Mouse (Mus musculus): ENCODE data around the gene Mtss1l. TPM values are rescaled to one million over a fixed set of nuclear protein-coding genes. Genes with fewer than 3 reads are reported as not detected.

The Mtss1l gene
- 5.3 and 6.4 TPM in 2 replicates for polyA plus RNA-seq (2016; fragmentation: Nextera tagmentation; extraction: Ambion mirVana)

GRCm38 (mm10) chr8:110720685-110721598 is at the start of gene Mtss1l:
Mtss1l (plus strand) TSS chr8:110721476.
- Histone ChIP-seq H3K4me1 (peaks cover 91% of the 10 kb centered on the region), H3K4me3 (peak within 1 kb of the TSS; percentile 86), H3K9me3 (no peaks in the 10 kb centered on the region), H3K36me3 (peaks cover 20% of the 10 kb centered on the region; the same call in 1 of the 2 replicates), H3K27ac (peak within 1 kb of the TSS; percentile 94), H3K27me3 (ENCODE audit: insufficient read depth, poor library complexity, severe bottlenecking) (0 out of 2 replicates have a peak, but pooled peaks cover 5% of the 10 kb centered on the region)
- WGBS: 4% methylated on average over 75 of the region's 75 CpGs
- DNase-seq (ENCODE audit: low spot score): peak; percentile 92

- H3K36me3 ChIP-seq: peaks cover 44% of the 10 kb centered on the region
- H3K9me3 ChIP-seq: no peaks in the 10 kb centered on the region
- 76% methylated on average over 2 of the region's 2 CpGs for WGBS
- peaks cover 51% of the 10 kb centered on the region for H3K4me1 ChIP-seq
- no peak overlapping the region for H3K4me3 ChIP-seq
- no peaks in the 10 kb centered on the region for H3K27me3 ChIP-seq (ENCODE audit: insufficient read depth, poor library complexity, severe bottlenecking)
- H3K27ac ChIP-seq: peak overlapping the region; percentile 44
- no peak for DNase-seq (ENCODE audit: low spot score)
Measured at GRCm38 (mm10) chr8:110672133-110672532, 49.1 kb upstream of the Mtss1l start.

GRCm38 (mm10) chr8:110673168-110673567 is 48.1 kb upstream of the Mtss1l start:
- 75% methylated on average over 2 of the region's 2 CpGs for WGBS
- Histone ChIP-seq H3K9me3 (no peaks in the 10 kb centered on the region), H3K4me3 (no peak overlapping the region), H3K27ac (0 out of 2 replicates have a peak overlapping the region, but pooled peaks have one; percentile 18), H3K27me3 (ENCODE audit: insufficient read depth, poor library complexity, severe bottlenecking) (no peaks in the 10 kb centered on the region), H3K4me1 (peaks cover 58% of the 10 kb centered on the region), H3K36me3 (peaks cover 44% of the 10 kb centered on the region)
- no peak for DNase-seq (ENCODE audit: low spot score)

GRCm38 (mm10) chr8:110674589-110674988 is 46.7 kb upstream of the Mtss1l start:
- H3K4me3 ChIP-seq: no peak overlapping the region
- DNase-seq (ENCODE audit: low spot score): no peak
- WGBS: 100% methylated on average over 1 of the region's 1 CpGs
- H3K36me3 ChIP-seq: peaks cover 49% of the 10 kb centered on the region
- H3K4me1 ChIP-seq: peaks cover 58% of the 10 kb centered on the region
- H3K9me3 ChIP-seq: no peaks in the 10 kb centered on the region
- H3K27ac ChIP-seq: no peak overlapping the region
- no peaks in the 10 kb centered on the region for H3K27me3 ChIP-seq (ENCODE audit: insufficient read depth, poor library complexity, severe bottlenecking)

- 29% methylated on average over 5 of the region's 5 CpGs for WGBS
- peaks cover 38% of the 10 kb centered on the region for H3K36me3 ChIP-seq
Measured at GRCm38 (mm10) chr8:110676702-110677101, 44.6 kb upstream of the Mtss1l start.

GRCm38 (mm10) chr8:110677174-110677660 is 44.1 kb upstream of the Mtss1l start:
- 88% methylated on average over 5 of the region's 5 CpGs for WGBS
- no peak overlapping the region for H3K4me3 ChIP-seq
- H3K4me1 ChIP-seq: peaks cover 36% of the 10 kb centered on the region
- H3K27ac ChIP-seq: peak overlapping the region; percentile 79
- DNase-seq (ENCODE audit: low spot score): no peak
- H3K27me3 ChIP-seq (ENCODE audit: insufficient read depth, poor library complexity, severe bottlenecking): no peaks in the 10 kb centered on the region
- peaks cover 33% of the 10 kb centered on the region for H3K36me3 ChIP-seq
- H3K9me3 ChIP-seq: no peaks in the 10 kb centered on the region

More at GRCm38 (mm10) chr8:110676702-110677101, 44.6 kb upstream of the Mtss1l start:
- no peaks in the 10 kb centered on the region for H3K27me3 ChIP-seq (ENCODE audit: insufficient read depth, poor library complexity, severe bottlenecking)
- no peaks in the 10 kb centered on the region for H3K9me3 ChIP-seq
- H3K4me1 ChIP-seq: peaks cover 41% of the 10 kb centered on the region
- peak; percentile 81 for DNase-seq (ENCODE audit: low spot score)
- no peak overlapping the region for H3K4me3 ChIP-seq
- H3K27ac ChIP-seq: peak overlapping the region; percentile 79

GRCm38 (mm10) chr8:110678989-110679388 is 42.3 kb upstream of the Mtss1l start:
- Histone ChIP-seq H3K36me3 (peaks cover 37% of the 10 kb centered on the region), H3K27me3 (ENCODE audit: insufficient read depth, poor library complexity, severe bottlenecking) (no peaks in the 10 kb centered on the region), H3K4me1 (peaks cover 35% of the 10 kb centered on the region), H3K9me3 (no peaks in the 10 kb centered on the region), H3K4me3 (no peak overlapping the region), H3K27ac (no peak overlapping the region)
- no peak for DNase-seq (ENCODE audit: low spot score)
- 55% methylated on average over 3 of the region's 3 CpGs for WGBS

GRCm38 (mm10) chr8:110687726-110688125 is 33.5 kb upstream of the Mtss1l start:
- H3K4me3 ChIP-seq: no peak overlapping the region
- DNase-seq (ENCODE audit: low spot score): no peak
- no peaks in the 10 kb centered on the region for H3K9me3 ChIP-seq
- H3K4me1 ChIP-seq: peaks cover 33% of the 10 kb centered on the region
- no peaks in the 10 kb centered on the region for H3K27me3 ChIP-seq (ENCODE audit: insufficient read depth, poor library complexity, severe bottlenecking)
- 73% methylated on average over 5 of the region's 5 CpGs for WGBS
- peaks cover 47% of the 10 kb centered on the region for H3K36me3 ChIP-seq
- H3K27ac ChIP-seq: no peak overlapping the region; the same call in 1 of the 2 replicates

- DNase-seq (ENCODE audit: low spot score): no peak
- peak overlapping the region; percentile 42; the same call in 1 of the 2 replicates for H3K27ac ChIP-seq
- peaks cover 25% of the 10 kb centered on the region; the same call in 1 of the 2 replicates for H3K36me3 ChIP-seq
- peaks cover 38% of the 10 kb centered on the region for H3K4me1 ChIP-seq
- no peak overlapping the region for H3K4me3 ChIP-seq
- WGBS: 55% methylated on average over 9 of the region's 9 CpGs
- H3K27me3 ChIP-seq (ENCODE audit: insufficient read depth, poor library complexity, severe bottlenecking): no peaks in the 10 kb centered on the region
- H3K9me3 ChIP-seq: no peaks in the 10 kb centered on the region
Measured at GRCm38 (mm10) chr8:110689961-110690360, 31.3 kb upstream of the Mtss1l start.

GRCm38 (mm10) chr8:110694226-110694625 is 27.1 kb upstream of the Mtss1l start:
- WGBS: 67% methylated on average over 5 of the region's 5 CpGs
- Histone ChIP-seq H3K9me3 (no peaks in the 10 kb centered on the region), H3K27me3 (ENCODE audit: insufficient read depth, poor library complexity, severe bottlenecking) (no peaks in the 10 kb centered on the region), H3K27ac (peak overlapping the region; percentile 23; the same call in 1 of the 2 replicates), H3K36me3 (0 out of 2 replicates have a peak, but pooled peaks cover 2% of the 10 kb centered on the region), H3K4me1 (peaks cover 58% of the 10 kb centered on the region), H3K4me3 (no peak overlapping the region)
- no peak for DNase-seq (ENCODE audit: low spot score)

GRCm38 (mm10) chr8:110694826-110695225 is 26.4 kb upstream of the Mtss1l start:
- H3K36me3 ChIP-seq: peaks cover 5% of the 10 kb centered on the region; the same call in 1 of the 2 replicates
- H3K27ac ChIP-seq: 0 out of 2 replicates have a peak overlapping the region, but pooled peaks have one; percentile 23
- H3K4me3 ChIP-seq: no peak overlapping the region
- peaks cover 58% of the 10 kb centered on the region for H3K4me1 ChIP-seq
- no peaks in the 10 kb centered on the region for H3K9me3 ChIP-seq
- no peaks in the 10 kb centered on the region for H3K27me3 ChIP-seq (ENCODE audit: insufficient read depth, poor library complexity, severe bottlenecking)
- 76% methylated on average over 4 of the region's 4 CpGs for WGBS
- no peak for DNase-seq (ENCODE audit: low spot score)

GRCm38 (mm10) chr8:110695431-110695830 is 25.8 kb upstream of the Mtss1l start:
- peaks cover 5% of the 10 kb centered on the region; the same call in 1 of the 2 replicates for H3K36me3 ChIP-seq

GRCm38 (mm10) chr8:110696051-110696450 is 25.2 kb upstream of the Mtss1l start:
- H3K4me1 ChIP-seq: peaks cover 58% of the 10 kb centered on the region
- no peaks in the 10 kb centered on the region for H3K9me3 ChIP-seq
- no peaks in the 10 kb centered on the region for H3K27me3 ChIP-seq (ENCODE audit: insufficient read depth, poor library complexity, severe bottlenecking)
- no peak for DNase-seq (ENCODE audit: low spot score)
- H3K27ac ChIP-seq: peak overlapping the region; percentile 59; the same call in 1 of the 2 replicates
- H3K4me3 ChIP-seq: no peak overlapping the region
- H3K36me3 ChIP-seq: peaks cover 5% of the 10 kb centered on the region; the same call in 1 of the 2 replicates
- 83% methylated on average over 4 of the region's 4 CpGs for WGBS

More at GRCm38 (mm10) chr8:110695431-110695830, 25.8 kb upstream of the Mtss1l start:
- no peak overlapping the region for H3K4me3 ChIP-seq
- DNase-seq (ENCODE audit: low spot score): no peak
- H3K9me3 ChIP-seq: no peaks in the 10 kb centered on the region
- H3K27me3 ChIP-seq (ENCODE audit: insufficient read depth, poor library complexity, severe bottlenecking): no peaks in the 10 kb centered on the region
- WGBS: 86% methylated on average over 5 of the region's 5 CpGs
- H3K27ac ChIP-seq: peak overlapping the region; percentile 18; the same call in 1 of the 2 replicates
- H3K4me1 ChIP-seq: peaks cover 57% of the 10 kb centered on the region

All from heart, embryonic 10.5 days (tissue).